Mouse (Mus musculus): Measurements from ENCODE around the gene Acad11. TPM values are rescaled to one million over a fixed set of nuclear protein-coding genes. Genes with fewer than 3 reads are reported as not detected.

The Acad11 gene
- polyA plus RNA-seq, 1 experiment from 2014 or later: 16.7 TPM

- Histone ChIP-seq H3K27ac (ENCODE audit: low read length) (no peak overlapping the region), H3K27me3 (ENCODE audit: control insufficient read depth, insufficient read depth, low read length) (no peaks in the 10 kb centered on the region), H3K9ac (ENCODE audit: low read length) (no peak overlapping the region), H3K36me3 (ENCODE audit: control insufficient read depth, insufficient read depth) (no peaks in the 10 kb centered on the region), H3K4me2 (ENCODE audit: low read depth, low read length) (no peak overlapping the region), H3K4me3 (ENCODE audit: low read length) (no peak overlapping the region), H3K9me3 (replicated peaks; ENCODE audit: control insufficient read depth, low read length) (no peaks in the 10 kb centered on the region), H3K4me1 (ENCODE audit: control insufficient read depth, insufficient read depth, low read length) (no peaks in the 10 kb centered on the region)
- WGBS: 71% methylated on average over 8 of the region's 8 CpGs
- no peak for ATAC-seq (replicated peaks; ENCODE audit: extremely low read depth, insufficient read depth, low FRiP score)
These were observed 7.9 kb downstream of the Acad11 start for GRCm38 (mm10) chr9:104070863-104071604.

GRCm38 (mm10) chr9:104075808-104076207, 12.6 kb downstream of the Acad11 start:
- no peaks in the 10 kb centered on the region for H3K4me1 ChIP-seq (ENCODE audit: control insufficient read depth, insufficient read depth, low read length)
- no peak overlapping the region for H3K4me2 ChIP-seq (ENCODE audit: low read depth, low read length)
- H3K36me3 ChIP-seq (ENCODE audit: control insufficient read depth, insufficient read depth): no peaks in the 10 kb centered on the region
- no peak overlapping the region for H3K27ac ChIP-seq (ENCODE audit: low read length)
- 65% methylated on average over 2 of the region's 2 CpGs for WGBS
- no peak for ATAC-seq (replicated peaks; ENCODE audit: extremely low read depth, insufficient read depth, low FRiP score)
- no peaks in the 10 kb centered on the region for H3K27me3 ChIP-seq (ENCODE audit: control insufficient read depth, insufficient read depth, low read length)
- no peak overlapping the region for H3K9ac ChIP-seq (ENCODE audit: low read length)
- H3K4me3 ChIP-seq (ENCODE audit: low read length): no peak overlapping the region
- no peaks in the 10 kb centered on the region for H3K9me3 ChIP-seq (replicated peaks; ENCODE audit: control insufficient read depth, low read length)

GRCm38 (mm10) chr9:104078780-104079179, 15.6 kb downstream of the Acad11 start:
- H3K36me3 ChIP-seq (ENCODE audit: control insufficient read depth, insufficient read depth): peaks cover 3% of the 10 kb centered on the region; the same call in 1 of the 2 replicates
- H3K9me3 ChIP-seq (replicated peaks; ENCODE audit: control insufficient read depth, low read length): no peaks in the 10 kb centered on the region
- H3K4me3 ChIP-seq (ENCODE audit: low read length): no peak overlapping the region
- H3K4me1 ChIP-seq (ENCODE audit: control insufficient read depth, insufficient read depth, low read length): no peaks in the 10 kb centered on the region
- 76% methylated on average over 1 of the region's 1 CpGs for WGBS
- no peak overlapping the region for H3K9ac ChIP-seq (ENCODE audit: low read length)
- no peak overlapping the region for H3K27ac ChIP-seq (ENCODE audit: low read length)
- no peaks in the 10 kb centered on the region for H3K27me3 ChIP-seq (ENCODE audit: control insufficient read depth, insufficient read depth, low read length)
- no peak for ATAC-seq (replicated peaks; ENCODE audit: extremely low read depth, insufficient read depth, low FRiP score)
- H3K4me2 ChIP-seq (ENCODE audit: low read depth, low read length): no peak overlapping the region

GRCm38 (mm10) chr9:104079379-104079778, 16.2 kb downstream of the Acad11 start:
- Histone ChIP-seq H3K4me3 (ENCODE audit: low read length) (no peak overlapping the region), H3K9me3 (replicated peaks; ENCODE audit: control insufficient read depth, low read length) (no peaks in the 10 kb centered on the region), H3K9ac (ENCODE audit: low read length) (no peak overlapping the region), H3K27ac (ENCODE audit: low read length) (no peak overlapping the region), H3K4me2 (ENCODE audit: low read depth, low read length) (no peak overlapping the region), H3K36me3 (ENCODE audit: control insufficient read depth, insufficient read depth) (peaks cover 3% of the 10 kb centered on the region; the same call in 1 of the 2 replicates), H3K4me1 (ENCODE audit: control insufficient read depth, insufficient read depth, low read length) (no peaks in the 10 kb centered on the region), H3K27me3 (ENCODE audit: control insufficient read depth, insufficient read depth, low read length) (no peaks in the 10 kb centered on the region)
- no peak for ATAC-seq (replicated peaks; ENCODE audit: extremely low read depth, insufficient read depth, low FRiP score)
- 50% methylated on average over 5 of the region's 5 CpGs for WGBS

GRCm38 (mm10) chr9:104080038-104080437, 16.9 kb downstream of the Acad11 start:
- WGBS: 78% methylated on average over 3 of the region's 3 CpGs

GRCm38 (mm10) chr9:104085730-104086429, 22.7 kb downstream of the Acad11 start:
- Histone ChIP-seq H3K4me1 (ENCODE audit: control insufficient read depth, insufficient read depth, low read length) (no peaks in the 10 kb centered on the region), H3K4me3 (ENCODE audit: low read length) (no peak overlapping the region), H3K9ac (ENCODE audit: low read length) (no peak overlapping the region), H3K36me3 (ENCODE audit: control insufficient read depth, insufficient read depth) (peaks cover 8% of the 10 kb centered on the region; the same call in 1 of the 2 replicates), H3K4me2 (ENCODE audit: low read depth, low read length) (no peak overlapping the region), H3K27ac (ENCODE audit: low read length) (no peak overlapping the region), H3K9me3 (replicated peaks; ENCODE audit: control insufficient read depth, low read length) (no peaks in the 10 kb centered on the region), H3K27me3 (ENCODE audit: control insufficient read depth, insufficient read depth, low read length) (no peaks in the 10 kb centered on the region)
- ATAC-seq (replicated peaks; ENCODE audit: extremely low read depth, insufficient read depth, low FRiP score): no peak
- WGBS: 63% methylated on average over 4 of the region's 4 CpGs

More at GRCm38 (mm10) chr9:104080038-104080437, 16.9 kb downstream of the Acad11 start:
- H3K4me3 ChIP-seq (ENCODE audit: low read length): no peak overlapping the region
- peaks cover 6% of the 10 kb centered on the region; the same call in 1 of the 2 replicates for H3K36me3 ChIP-seq (ENCODE audit: control insufficient read depth, insufficient read depth)
- no peaks in the 10 kb centered on the region for H3K27me3 ChIP-seq (ENCODE audit: control insufficient read depth, insufficient read depth, low read length)
- H3K9ac ChIP-seq (ENCODE audit: low read length): no peak overlapping the region
- no peak for ATAC-seq (replicated peaks; ENCODE audit: extremely low read depth, insufficient read depth, low FRiP score)
- no peak overlapping the region for H3K4me2 ChIP-seq (ENCODE audit: low read depth, low read length)
- H3K9me3 ChIP-seq (replicated peaks; ENCODE audit: control insufficient read depth, low read length): no peaks in the 10 kb centered on the region
- H3K27ac ChIP-seq (ENCODE audit: low read length): no peak overlapping the region
- no peaks in the 10 kb centered on the region for H3K4me1 ChIP-seq (ENCODE audit: control insufficient read depth, insufficient read depth, low read length)

GRCm38 (mm10) chr9:104088555-104088954, 25.4 kb downstream of the Acad11 start:
- ATAC-seq (replicated peaks; ENCODE audit: extremely low read depth, insufficient read depth, low FRiP score): no peak; the same call in 1 of the 2 replicates
- H3K4me2 ChIP-seq (ENCODE audit: low read depth, low read length): no peak overlapping the region
- H3K27ac ChIP-seq (ENCODE audit: low read length): peak overlapping the region; percentile 83
- no peak overlapping the region; the same call in 1 of the 2 replicates for H3K9ac ChIP-seq (ENCODE audit: low read length)
- peaks cover 5% of the 10 kb centered on the region; the same call in 1 of the 2 replicates for H3K36me3 ChIP-seq (ENCODE audit: control insufficient read depth, insufficient read depth)
- no peaks in the 10 kb centered on the region for H3K27me3 ChIP-seq (ENCODE audit: control insufficient read depth, insufficient read depth, low read length)
- no peak overlapping the region for H3K4me3 ChIP-seq (ENCODE audit: low read length)
- no peaks in the 10 kb centered on the region for H3K4me1 ChIP-seq (ENCODE audit: control insufficient read depth, insufficient read depth, low read length)
- 57% methylated on average over 8 of the region's 8 CpGs for WGBS
- H3K9me3 ChIP-seq (replicated peaks; ENCODE audit: control insufficient read depth, low read length): no peaks in the 10 kb centered on the region

GRCm38 (mm10) chr9:104092945-104093344, 29.8 kb downstream of the Acad11 start:
- Histone ChIP-seq H3K36me3 (ENCODE audit: control insufficient read depth, insufficient read depth) (0 out of 2 replicates have a peak, but pooled peaks cover 2% of the 10 kb centered on the region), H3K9ac (ENCODE audit: low read length) (no peak overlapping the region), H3K4me1 (ENCODE audit: control insufficient read depth, insufficient read depth, low read length) (no peaks in the 10 kb centered on the region), H3K4me2 (ENCODE audit: low read depth, low read length) (no peak overlapping the region), H3K9me3 (replicated peaks; ENCODE audit: control insufficient read depth, low read length) (no peaks in the 10 kb centered on the region), H3K27me3 (ENCODE audit: control insufficient read depth, insufficient read depth, low read length) (no peaks in the 10 kb centered on the region), H3K4me3 (ENCODE audit: low read length) (no peak overlapping the region), H3K27ac (ENCODE audit: low read length) (no peak overlapping the region)
- WGBS: 81% methylated on average over 5 of the region's 5 CpGs
- no peak for ATAC-seq (replicated peaks; ENCODE audit: extremely low read depth, insufficient read depth, low FRiP score)

GRCm38 (mm10) chr9:104098256-104098655, 35.1 kb downstream of the Acad11 start:
- Histone ChIP-seq H3K36me3 (ENCODE audit: control insufficient read depth, insufficient read depth) (no peaks in the 10 kb centered on the region), H3K9ac (ENCODE audit: low read length) (no peak overlapping the region), H3K27me3 (ENCODE audit: control insufficient read depth, insufficient read depth, low read length) (no peaks in the 10 kb centered on the region), H3K9me3 (replicated peaks; ENCODE audit: control insufficient read depth, low read length) (no peaks in the 10 kb centered on the region), H3K4me1 (ENCODE audit: control insufficient read depth, insufficient read depth, low read length) (peaks cover 4% of the 10 kb centered on the region), H3K4me2 (ENCODE audit: low read depth, low read length) (no peak overlapping the region), H3K27ac (ENCODE audit: low read length) (no peak overlapping the region), H3K4me3 (ENCODE audit: low read length) (no peak overlapping the region)
- ATAC-seq (replicated peaks; ENCODE audit: extremely low read depth, insufficient read depth, low FRiP score): no peak
- WGBS: 60% methylated on average over 5 of the region's 5 CpGs

Measured in heart, embryonic 16.5 days (tissue).